Mouse (Mus musculus): ENCODE measurements at regions not wholly inside any gene's neighbourhood (a gene's known extent, or its start where the extent isn't known, plus 50 kb on each side); places are given as distances from the start of the nearest gene placed in this dataset.
"Not testable (repeated sequence)": the region's sequence is repeated elsewhere in the genome, so short reads cannot be mapped to it uniquely, and the experiment has no call there.

DNA sequence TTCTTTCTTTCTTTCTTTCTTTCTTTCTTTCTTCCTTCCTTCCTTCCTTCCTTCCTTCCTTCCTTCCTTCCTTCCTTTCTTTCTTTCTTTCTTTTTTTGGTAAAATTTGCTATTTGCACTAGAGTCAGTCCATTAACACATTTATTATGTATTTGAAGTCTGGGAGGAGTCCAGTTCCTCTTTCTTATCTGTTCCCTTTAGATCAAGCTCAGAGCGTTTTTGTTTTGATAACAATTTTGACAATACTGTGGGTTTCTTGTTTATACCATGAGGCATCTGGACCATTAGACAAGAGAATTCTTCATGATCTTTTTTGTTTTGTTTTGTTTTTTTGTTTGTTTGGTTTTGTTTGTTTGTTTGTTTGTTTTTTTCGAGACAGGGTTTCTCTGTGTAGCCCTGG, 52.3 kb upstream of the Cttnbp2 start:
- H3K27me3 ChIP-seq (ENCODE audit: insufficient read depth, low read length); H3K4me2 ChIP-seq (ENCODE audit: low read depth, low read length); H3K4me3 ChIP-seq (ENCODE audit: low read length); H3K27ac ChIP-seq; H3K4me1 ChIP-seq (ENCODE audit: insufficient read depth, low read length); H3K9me3 ChIP-seq (ENCODE audit: low read length); H3K36me3 ChIP-seq (ENCODE audit: insufficient read depth, low read length); DNase-seq (ENCODE audit: low spot score); ATAC-seq; H3K9ac ChIP-seq (replicated peaks; ENCODE audit: low read length): not testable (repeated sequence)
- WGBS: 81% methylated on average over 2 of the region's 2 CpGs

DNA sequence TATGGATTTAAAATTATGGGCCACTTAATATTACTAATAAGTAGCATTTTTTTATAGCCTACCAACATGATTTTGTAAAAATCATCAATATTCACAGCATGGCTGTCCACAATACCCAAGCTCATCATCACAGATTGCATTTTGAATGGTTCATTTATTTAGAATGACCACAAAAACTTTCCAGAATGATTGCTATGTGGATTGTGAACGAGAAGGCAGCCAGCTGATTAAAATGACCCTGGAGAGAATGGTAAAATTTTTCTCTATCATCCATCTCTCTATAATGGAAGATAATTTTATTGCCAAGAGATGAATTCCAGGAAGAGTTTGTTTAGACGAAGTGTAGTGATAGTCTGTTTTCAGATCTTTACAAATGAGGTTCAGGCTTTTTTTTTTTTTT, 54.6 kb upstream of the Cttnbp2 start:
- H3K9me3 ChIP-seq (ENCODE audit: low read length): no peaks in the 10 kb centered on the region
- ATAC-seq (no peak), DNase-seq (ENCODE audit: low spot score) (no peak)
- H3K4me1 ChIP-seq (ENCODE audit: insufficient read depth, low read length): no peaks in the 10 kb centered on the region
- no peak for TF ChIP-seq CTCF (IDR thresholded peaks at IDR 0.05; ENCODE audit: low read depth)
- H3K36me3 ChIP-seq (ENCODE audit: insufficient read depth, low read length): no peaks in the 10 kb centered on the region
- H3K4me3 ChIP-seq (ENCODE audit: low read length): no peak overlapping the region
- no peak overlapping the region for H3K9ac ChIP-seq (replicated peaks; ENCODE audit: low read length)
- 66% methylated on average over 2 of the region's 2 CpGs for WGBS
- H3K27me3 ChIP-seq (ENCODE audit: insufficient read depth, low read length): no peaks in the 10 kb centered on the region
- H3K4me2 ChIP-seq (ENCODE audit: low read depth, low read length): no peak overlapping the region
- no peak overlapping the region for H3K27ac ChIP-seq

DNA sequence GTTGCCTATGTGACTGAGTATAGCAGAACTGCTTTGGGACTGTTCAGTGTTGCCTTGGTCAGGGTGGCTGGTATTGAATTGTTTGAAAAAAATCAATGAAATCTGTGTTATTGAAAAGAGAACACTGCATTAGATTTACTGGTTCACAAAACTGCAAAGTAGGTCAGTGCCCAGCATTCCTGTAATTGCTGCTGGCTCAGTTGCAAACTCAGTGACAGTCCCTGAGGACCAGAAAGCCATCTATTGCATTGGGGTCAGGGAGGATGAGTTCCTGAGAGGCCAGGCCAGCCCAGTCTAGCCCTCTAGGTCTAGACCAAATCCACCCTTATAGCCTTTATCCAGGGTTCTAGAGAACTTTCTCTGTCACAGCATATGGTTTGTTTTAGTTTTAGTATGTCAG, 63.9 kb upstream of the Cttnbp2 start:
- Histone ChIP-seq H3K36me3 (ENCODE audit: insufficient read depth, low read length) (no peaks in the 10 kb centered on the region), H3K27ac (no peak overlapping the region; the same call in 1 of the 2 replicates)
- no peak for TF ChIP-seq CTCF (IDR thresholded peaks at IDR 0.05; ENCODE audit: low read depth)

DNA sequence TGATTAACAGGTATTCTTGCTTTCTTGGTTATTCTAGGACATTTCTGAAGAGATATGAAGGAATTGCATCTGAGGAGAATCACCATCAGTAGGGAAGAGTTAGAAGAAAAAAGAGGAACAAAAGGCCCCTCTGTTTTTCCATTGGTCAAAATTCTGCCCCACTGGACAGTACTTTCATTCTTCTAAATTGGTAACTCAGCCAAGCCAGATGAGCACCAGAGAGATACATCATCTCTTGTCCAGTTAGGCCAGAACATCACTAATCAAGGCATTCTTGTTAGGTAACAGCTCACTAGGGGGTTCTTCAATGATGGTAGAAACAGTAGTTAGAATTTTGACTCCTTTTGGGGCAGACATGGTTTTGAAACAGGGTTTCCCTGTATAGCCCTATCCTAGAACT, 74.8 kb upstream of the Cttnbp2 start:
- H3K4me2 ChIP-seq (ENCODE audit: low read depth, low read length): no peak overlapping the region
- no peaks in the 10 kb centered on the region for H3K4me1 ChIP-seq (ENCODE audit: insufficient read depth, low read length)
- no peak overlapping the region for H3K27ac ChIP-seq
- no peaks in the 10 kb centered on the region for H3K36me3 ChIP-seq (ENCODE audit: insufficient read depth, low read length)
- DNase-seq (ENCODE audit: low spot score): no peak
- no peak overlapping the region for H3K4me3 ChIP-seq (ENCODE audit: low read length)
- no peak for TF ChIP-seq CTCF (IDR thresholded peaks at IDR 0.05; ENCODE audit: low read depth)
- H3K9me3 ChIP-seq (ENCODE audit: low read length): no peaks in the 10 kb centered on the region
- no peak for ATAC-seq
- no peaks in the 10 kb centered on the region for H3K27me3 ChIP-seq (ENCODE audit: insufficient read depth, low read length)
- no peak overlapping the region for H3K9ac ChIP-seq (replicated peaks; ENCODE audit: low read length)

More for the DNA sequence above, 63.9 kb upstream of the Cttnbp2 start:
- H3K9me3 ChIP-seq (ENCODE audit: low read length): no peaks in the 10 kb centered on the region
- no peaks in the 10 kb centered on the region for H3K27me3 ChIP-seq (ENCODE audit: insufficient read depth, low read length)
- no peak overlapping the region for H3K9ac ChIP-seq (replicated peaks; ENCODE audit: low read length)
- ATAC-seq: peak; percentile 32; the same call in 1 of the 2 replicates
- H3K4me1 ChIP-seq (ENCODE audit: insufficient read depth, low read length): peaks cover 5% of the 10 kb centered on the region; the same call in 1 of the 2 replicates
- H3K4me3 ChIP-seq (ENCODE audit: low read length): no peak overlapping the region
- DNase-seq (ENCODE audit: low spot score): no peak
- no peak overlapping the region for H3K4me2 ChIP-seq (ENCODE audit: low read depth, low read length)

DNA sequence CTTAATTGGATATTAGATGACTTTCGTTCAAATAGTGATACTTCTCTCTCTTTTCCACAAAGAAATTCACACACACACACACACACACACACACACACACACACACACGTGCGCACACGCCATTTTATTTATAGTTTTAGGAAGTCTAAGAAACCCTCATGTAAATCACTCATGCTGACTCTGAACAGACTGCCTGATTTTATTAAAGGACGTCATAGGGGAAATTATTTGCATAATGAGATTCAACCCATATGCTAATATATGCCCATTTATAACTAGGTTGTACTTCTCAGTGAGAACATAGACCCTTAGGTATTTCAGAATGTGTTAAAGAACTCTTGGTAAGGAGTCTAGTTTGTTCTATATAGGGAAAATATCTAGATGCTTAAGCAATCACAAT, 82.0 kb upstream of the Cttnbp2 start:
- Histone ChIP-seq H3K27me3 (ENCODE audit: insufficient read depth, low read length) (no peaks in the 10 kb centered on the region), H3K9me3 (ENCODE audit: low read length) (no peaks in the 10 kb centered on the region), H3K27ac (no peak overlapping the region), H3K9ac (replicated peaks; ENCODE audit: low read length) (no peak overlapping the region), H3K4me3 (ENCODE audit: low read length) (no peak overlapping the region), H3K4me2 (ENCODE audit: low read depth, low read length) (no peak overlapping the region), H3K4me1 (ENCODE audit: insufficient read depth, low read length) (no peaks in the 10 kb centered on the region), H3K36me3 (ENCODE audit: insufficient read depth, low read length) (no peaks in the 10 kb centered on the region)
- TF ChIP-seq CTCF (IDR thresholded peaks at IDR 0.05; ENCODE audit: low read depth): no peak
- DNase-seq (ENCODE audit: low spot score): no peak
- WGBS: 66% methylated on average over 5 of the region's 5 CpGs
- ATAC-seq: no peak

DNA sequence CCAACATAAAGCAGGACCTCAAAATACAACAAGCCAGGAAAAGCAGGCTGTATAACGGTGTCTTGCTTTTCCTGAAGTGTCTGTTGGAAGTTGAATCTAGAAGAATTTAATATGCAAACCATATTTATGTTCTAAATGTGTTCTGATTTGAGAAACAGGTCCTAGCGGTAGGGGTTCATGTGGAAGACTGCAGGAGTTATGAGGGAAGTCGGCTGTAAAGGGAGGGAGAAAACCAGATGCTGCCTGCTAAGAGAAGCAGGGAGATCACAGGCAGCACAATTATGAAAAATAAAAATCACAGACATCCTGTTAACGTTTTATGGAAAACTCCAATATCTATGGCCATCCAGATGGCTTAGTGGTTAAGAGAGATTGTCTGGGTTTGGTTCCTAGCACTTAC, 85.0 kb upstream of the Cttnbp2 start:
- Histone ChIP-seq H3K27me3 (ENCODE audit: insufficient read depth, low read length) (no peaks in the 10 kb centered on the region), H3K36me3 (ENCODE audit: insufficient read depth, low read length) (no peaks in the 10 kb centered on the region), H3K9me3 (ENCODE audit: low read length) (no peaks in the 10 kb centered on the region), H3K4me2 (ENCODE audit: low read depth, low read length) (no peak overlapping the region), H3K4me1 (ENCODE audit: insufficient read depth, low read length) (no peaks in the 10 kb centered on the region), H3K9ac (replicated peaks; ENCODE audit: low read length) (no peak overlapping the region), H3K4me3 (ENCODE audit: low read length) (no peak overlapping the region), H3K27ac (no peak overlapping the region)
- no peak for DNase-seq (ENCODE audit: low spot score)
- WGBS: 70% methylated on average over 4 of the region's 4 CpGs
- ATAC-seq: no peak
- TF ChIP-seq CTCF (IDR thresholded peaks at IDR 0.05; ENCODE audit: low read depth): no peak

DNA sequence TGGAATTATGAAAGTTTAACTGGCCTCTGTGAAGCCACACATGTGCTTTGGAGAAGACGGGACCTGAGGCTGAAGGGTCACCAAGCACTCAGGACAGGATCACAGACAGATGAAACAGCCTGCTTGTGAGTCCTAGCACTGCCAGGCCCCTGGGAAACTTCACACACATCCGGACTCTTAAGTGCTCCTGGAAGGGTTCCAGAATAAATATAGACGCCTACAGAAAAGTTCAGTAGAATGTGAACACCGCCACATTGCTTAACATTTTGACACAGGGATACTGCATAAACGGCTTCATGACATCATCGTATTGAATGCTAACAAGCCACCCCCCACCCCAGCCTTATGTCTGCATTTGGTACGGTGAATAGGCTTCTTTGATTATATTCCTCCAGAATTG, 87.3 kb upstream of the Cttnbp2 start:
- 59% methylated on average over 7 of the region's 7 CpGs for WGBS
- ATAC-seq (no peak), DNase-seq (ENCODE audit: low spot score) (no peak)

More for the DNA sequence above, 87.3 kb upstream of the Cttnbp2 start:
- Histone ChIP-seq H3K4me2 (ENCODE audit: low read depth, low read length) (no peak overlapping the region), H3K36me3 (ENCODE audit: insufficient read depth, low read length) (no peaks in the 10 kb centered on the region), H3K4me1 (ENCODE audit: insufficient read depth, low read length) (no peaks in the 10 kb centered on the region), H3K9ac (replicated peaks; ENCODE audit: low read length) (no peak overlapping the region), H3K4me3 (ENCODE audit: low read length) (no peak overlapping the region), H3K27ac (no peak overlapping the region), H3K27me3 (ENCODE audit: insufficient read depth, low read length) (no peaks in the 10 kb centered on the region), H3K9me3 (ENCODE audit: low read length) (no peaks in the 10 kb centered on the region)
- no peak for TF ChIP-seq CTCF (IDR thresholded peaks at IDR 0.05; ENCODE audit: low read depth)
